Mouse (Mus musculus) megakaryocyte progenitor cell, adult 5-6 weeks (primary cell): ENCODE data around the gene Lrrc41. TPM values are rescaled to one million over a fixed set of nuclear protein-coding genes. Genes with fewer than 3 reads are reported as not detected.

Experiments
- ATAC-seq: replicated peaks from 2 replicates; pipeline ENCODE4 v1.8.0; 2016; ENCODE audit warnings: mild to moderate bottlenecking, moderate TSS enrichment, inconsistent platforms; ENCODE audit not compliant: poor library complexity
- total RNA-seq, 2 experiments: library from RNA; stranded (forward) in 1 of 2; stranded (reverse) in 1 of 2; fragments of 157-497, 149-512 nt in 1 of 2; fragments of 200-1000 nt in 1 of 2; gene quantifications; 2 replicates each; pipeline versions ENCODE4 v1.2.3 to v1.2.4; 2015 to 2017

Lrrc41 gene
- total RNA-seq, 2 experiments from 2014 or later: 19.9 to 23.7 TPM

DNA sequence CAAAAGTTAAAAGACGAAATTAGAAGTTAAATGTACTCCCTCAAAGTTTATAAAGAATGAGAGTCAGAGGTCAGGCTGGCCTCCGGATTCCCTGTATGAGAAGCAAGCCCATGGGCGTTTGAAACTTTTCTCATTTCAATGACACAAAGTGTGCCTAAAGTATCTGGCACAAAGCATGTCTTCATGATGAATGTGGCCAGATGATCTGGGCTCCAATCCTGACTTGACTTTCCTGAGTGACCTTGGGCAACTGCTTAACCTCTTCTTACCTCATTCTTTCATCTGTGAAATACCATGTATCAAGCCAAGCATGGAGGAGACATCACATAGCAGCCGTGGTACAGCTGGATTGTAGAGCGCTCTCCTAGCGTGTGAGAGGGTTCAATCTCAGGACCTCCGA, 67.2 kb downstream of the Lrrc41 start:
- ATAC-seq: no peak

DNA sequence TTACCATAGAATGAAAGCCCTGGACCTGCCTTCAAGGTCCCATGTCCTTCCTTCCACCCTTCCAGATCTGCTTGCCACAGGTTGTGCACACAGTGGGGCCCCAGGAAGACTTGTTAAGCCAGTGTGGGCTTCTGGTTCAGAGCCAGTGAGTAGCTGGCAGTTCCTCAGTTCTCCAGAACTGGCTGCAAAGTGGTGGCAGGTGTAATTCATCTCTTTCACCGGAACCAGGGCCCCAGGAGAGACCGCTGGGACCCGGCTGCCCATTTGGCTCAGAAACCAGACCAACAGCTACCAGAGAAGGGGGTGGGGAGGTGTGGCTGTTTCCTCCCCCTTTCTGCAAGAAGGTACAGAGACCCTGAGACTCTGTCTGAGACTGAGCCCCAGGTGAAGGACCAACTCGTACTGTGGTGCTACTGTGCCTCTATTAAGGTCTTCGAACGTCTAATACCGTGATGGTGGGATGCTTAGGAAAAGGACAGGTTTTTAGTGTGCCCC, 68.3 kb downstream of the Lrrc41 start:
- ATAC-seq: 0 out of 2 replicates have a peak, but pooled peaks have one; percentile 27

GRCm38 (mm10) chr4:116143891-116144717, 69.0 kb downstream of the Lrrc41 start:
- ATAC-seq: peak; percentile 70

Other genes starting within 250 kb of the Lrrc41 start
- 2.3 and 3.9 TPM in 2 replicates for gene Mob3c, start 247.2 kb upstream of the Lrrc41 start, total RNA-seq (2015)
- 4.4 and 7.2 TPM in 2 replicates for gene Mob3c, start 247.2 kb upstream of the Lrrc41 start, total RNA-seq (2017)
- 13.3 and 16.9 TPM in 2 replicates for gene Mknk1, start 236.1 kb upstream of the Lrrc41 start, total RNA-seq (2015)
- 48.3 and 55.5 TPM in 2 replicates for gene Mknk1, start 236.1 kb upstream of the Lrrc41 start, total RNA-seq (2017)
- 0.12 TPM in 1 of 2 replicates, not detected in the other for gene Kncn, start 190.9 kb upstream of the Lrrc41 start, total RNA-seq (2015)
- gene Kncn, start 190.9 kb upstream of the Lrrc41 start, total RNA-seq (2017): 0.24 TPM in 1 of 2 replicates, not detected in the other
- not detected in 2 replicates for gene 6430628N08Rik, start 184.6 kb upstream of the Lrrc41 start, total RNA-seq (2015)
- not detected in 2 replicates for gene 6430628N08Rik, start 184.6 kb upstream of the Lrrc41 start, total RNA-seq (2017)
- gene Dmbx1, start 135.3 kb upstream of the Lrrc41 start, total RNA-seq (2015): not detected in 2 replicates
- gene Dmbx1, start 135.3 kb upstream of the Lrrc41 start, total RNA-seq (2017): not detected in 2 replicates
- gene Faah, start 57.3 kb upstream of the Lrrc41 start, total RNA-seq (2015): 0.83 and 1.2 TPM in 2 replicates
- gene Faah, start 57.3 kb upstream of the Lrrc41 start, total RNA-seq (2017): 0.58 and 1.7 TPM in 2 replicates
- 8.2 and 8.9 TPM in 2 replicates for gene Nsun4, start 21.4 kb upstream of the Lrrc41 start, total RNA-seq (2015)
- 8.7 and 8.9 TPM in 2 replicates for gene Nsun4, start 21.4 kb upstream of the Lrrc41 start, total RNA-seq (2017)
- 497 and 547 TPM in 2 replicates for gene Uqcrh, start 198 bp upstream of the Lrrc41 start, total RNA-seq (2015)
- gene Uqcrh, start 198 bp upstream of the Lrrc41 start, total RNA-seq (2017): 395 and 400 TPM in 2 replicates
- gene Rad54l, start 48.4 kb downstream of the Lrrc41 start, total RNA-seq (2015): 23.4 and 26.0 TPM in 2 replicates
- gene Rad54l, start 48.4 kb downstream of the Lrrc41 start, total RNA-seq (2017): 27.2 and 33.9 TPM in 2 replicates
- 8.2 and 13.1 TPM in 2 replicates for gene Pomgnt1, start 48.6 kb downstream of the Lrrc41 start, total RNA-seq (2015)
- gene Pomgnt1, start 48.6 kb downstream of the Lrrc41 start, total RNA-seq (2017): 12.5 and 16.9 TPM in 2 replicates
- not detected in 2 replicates for gene Lurap1, start 76.1 kb downstream of the Lrrc41 start, total RNA-seq (2015)
- 0.10 TPM in 1 of 2 replicates, not detected in the other for gene Lurap1, start 76.1 kb downstream of the Lrrc41 start, total RNA-seq (2017)
- gene Tspan1, start 92.3 kb downstream of the Lrrc41 start, total RNA-seq (2015): not detected in 2 replicates
- 0.07 TPM in 1 of 2 replicates, not detected in the other for gene Tspan1, start 92.3 kb downstream of the Lrrc41 start, total RNA-seq (2017)
- not detected in 2 replicates for gene 1700042G07Rik, start 98.1 kb downstream of the Lrrc41 start, total RNA-seq (2015)
- not detected in 2 replicates for gene 1700042G07Rik, start 98.1 kb downstream of the Lrrc41 start, total RNA-seq (2017)
- gene Gm49337, start 98.1 kb downstream of the Lrrc41 start, total RNA-seq (2015): 0.12 TPM in 1 of 2 replicates, not detected in the other
- gene Gm49337, start 98.1 kb downstream of the Lrrc41 start, total RNA-seq (2017): not detected in 2 replicates
- gene Pik3r3, start 146.3 kb downstream of the Lrrc41 start, total RNA-seq (2015): 0.07 TPM in 2 replicates
- gene Pik3r3, start 146.3 kb downstream of the Lrrc41 start, total RNA-seq (2017): 0.29 and 1.1 TPM in 2 replicates